Mouse (Mus musculus) lung, adult 2 months (tissue): ENCODE measurements around the gene Rtf2. TPM values are rescaled to one million over a fixed set of nuclear protein-coding genes. Genes with fewer than 3 reads are reported as not detected.

Experiments
- DNase-seq: peaks from one replicate; pipeline ENCODE4 v3.0.0; 2022
- H3K4me1 ChIP-seq: fragments of 200-500 bp; 2 replicates; pipeline ENCODE4 v1.6.1; 2011; ENCODE audit warnings: low read length; ENCODE audit not compliant: control insufficient read depth, insufficient read depth
- H3K4me3 ChIP-seq: fragments of 200-500 bp; replicated peaks from 2 replicates; pipeline ENCODE3; 2011; ENCODE audit warnings: low read depth, mild to moderate bottlenecking, control low read depth, low read length; ENCODE audit errors: extremely low read depth
- CTCF ChIP-seq: fragments of 200-500 bp; IDR thresholded peaks from 2 replicates; pipeline ENCODE4 v1.5.1; 2011; ENCODE audit warnings: mild to moderate bottlenecking, low read length, control low read depth; ENCODE audit not compliant: insufficient read depth
- POLR2A ChIP-seq: fragments of 200-500 bp; IDR thresholded peaks from 2 replicates; pipeline ENCODE4 v1.6.1; 2011; ENCODE audit warnings: low read depth, mild to moderate bottlenecking, control low read depth, low read length, borderline replicate concordance; ENCODE audit errors: extremely low read depth
- WGBS: fragments of 180-500 bp; shearing (Covaris S2); methylation state at CpG from one replicate; pipeline ENCODE4 v1.1.7; 2018; 5-methylcytosine and 5-hydroxymethylcytosine counted together
- polyA plus RNA-seq: library from polyadenylated mRNA; depleted of rRNA; stranded (reverse); fragments of >200 nt; gene quantifications from 2 replicates; pipeline ENCODE4 v1.2.3, GENCODE M21; 2012; rRNA removed

The Rtf2 gene
- polyA plus RNA-seq: 34.1 and 47.6 TPM in 2 replicates

GRCm38 (mm10) chr2:172439843-172440639 is at the start of gene Rtf2:
Rtf2 (plus strand) TSS chr2:172440556.
- TF ChIP-seq CTCF (no peak), POLR2A (peak; percentile 80; the same call in 1 of the 2 replicates)
- Histone ChIP-seq H3K4me3 (peak within 1 kb of the TSS; percentile 86), H3K4me1 (peaks cover 12% of the 10 kb centered on the region)
- WGBS: 2% methylated on average over 35 of the region's 35 CpGs
- DNase-seq: peak; percentile 99

GRCm38 (mm10) chr2:172392041-172392521 is 48.3 kb upstream of the Rtf2 start:
- WGBS: 49% methylated on average over 10 of the region's 10 CpGs
- H3K4me1 ChIP-seq: no peaks in the 10 kb centered on the region
- no peak for DNase-seq
- TF ChIP-seq POLR2A (no peak), CTCF (no peak)
- no peak overlapping the region for H3K4me3 ChIP-seq

GRCm38 (mm10) chr2:172393391-172394051 is 46.8 kb upstream of the Rtf2 start, which contains the start of gene Cass4:
Cass4 (plus strand) TSS chr2:172393794.
- H3K4me3 ChIP-seq: peak within 1 kb of the TSS; percentile 59
- TF ChIP-seq POLR2A (no peak), CTCF (no peak)
- peak; percentile 26 for DNase-seq
- 18% methylated on average over 13 of the region's 13 CpGs for WGBS
- H3K4me1 ChIP-seq: no peaks in the 10 kb centered on the region

GRCm38 (mm10) chr2:172394052-172394392 is 46.3 kb upstream of the Rtf2 start:
- WGBS: 51% methylated on average over 2 of the region's 2 CpGs
- H3K4me1 ChIP-seq: no peaks in the 10 kb centered on the region

GRCm38 (mm10) chr2:172394671-172395070 is 45.7 kb upstream of the Rtf2 start:
- Histone ChIP-seq H3K4me1 (no peaks in the 10 kb centered on the region), H3K4me3 (no peak overlapping the region)
- TF ChIP-seq POLR2A (no peak), CTCF (no peak)
- 66% methylated on average over 4 of the region's 4 CpGs for WGBS
- no peak for DNase-seq

More at GRCm38 (mm10) chr2:172394052-172394392, 46.3 kb upstream of the Rtf2 start:
- peak overlapping the region; percentile 59 for H3K4me3 ChIP-seq
- DNase-seq: no peak
- TF ChIP-seq POLR2A (no peak), CTCF (no peak)

GRCm38 (mm10) chr2:172395961-172396360 is 44.4 kb upstream of the Rtf2 start:
- Histone ChIP-seq H3K4me1 (peaks cover 3% of the 10 kb centered on the region; the same call in 1 of the 2 replicates), H3K4me3 (no peak overlapping the region)
- 45% methylated on average over 9 of the region's 9 CpGs for WGBS
- DNase-seq: no peak
- TF ChIP-seq POLR2A (no peak), CTCF (no peak)

GRCm38 (mm10) chr2:172399901-172400300 is 40.5 kb upstream of the Rtf2 start:
- DNase-seq: no peak
- no peak for TF ChIP-seq CTCF
- no peak for TF ChIP-seq POLR2A
- WGBS: 12% methylated on average over 9 of the region's 9 CpGs
- no peak overlapping the region for H3K4me3 ChIP-seq
- H3K4me1 ChIP-seq: peaks cover 3% of the 10 kb centered on the region; the same call in 1 of the 2 replicates

GRCm38 (mm10) chr2:172401116-172401825 is 39.1 kb upstream of the Rtf2 start:
- H3K4me3 ChIP-seq: no peak overlapping the region

GRCm38 (mm10) chr2:172404239-172404638 is 36.1 kb upstream of the Rtf2 start:
- Histone ChIP-seq H3K4me1 (peaks cover 3% of the 10 kb centered on the region; the same call in 1 of the 2 replicates), H3K4me3 (no peak overlapping the region)
- 55% methylated on average over 7 of the region's 7 CpGs for WGBS
- DNase-seq: no peak
- TF ChIP-seq CTCF: no peak

More at GRCm38 (mm10) chr2:172401116-172401825, 39.1 kb upstream of the Rtf2 start:
- no peak for DNase-seq
- TF ChIP-seq CTCF: no peak
- TF ChIP-seq POLR2A: no peak
- H3K4me1 ChIP-seq: peaks cover 3% of the 10 kb centered on the region; the same call in 1 of the 2 replicates
- WGBS: 45% methylated on average over 13 of the region's 13 CpGs
